Mouse (Mus musculus): ENCODE results near the gene Vmn1r74. TPM values are rescaled to one million over a fixed set of nuclear protein-coding genes. Genes with fewer than 3 reads are reported as not detected.

Gene Vmn1r74
- not detected in 2 replicates for polyA plus RNA-seq (2012; rRNA removed; ENCODE audit: low replicate concordance)

GRCm38 (mm10) chr7:11833680-11834079 is at the start of gene Vmn1r74:
Gene Vmn1r74 (plus strand): TSS chr7:11833980.

GRCm38 (mm10) chr7:11874330-11874729 is 40.5 kb downstream of the Vmn1r74 start, which contains the start of gene Vmn1r75:
Gene Vmn1r75 (plus strand): TSS chr7:11874630.

Other genes with a start within 250 kb of the Vmn1r74 start
- gene Zscan4-ps3, start 224.7 kb upstream of the Vmn1r74 start, polyA plus RNA-seq (2012; rRNA removed; ENCODE audit: low replicate concordance): 0.08 TPM in 1 of 2 replicates, not detected in the other
- not detected in 2 replicates for gene Vmn1r72, start 153.8 kb upstream of the Vmn1r74 start, polyA plus RNA-seq (2012; rRNA removed; ENCODE audit: low replicate concordance)
- gene Vmn1r73, start 103.7 kb upstream of the Vmn1r74 start, polyA plus RNA-seq (2012; rRNA removed; ENCODE audit: low replicate concordance): not detected in 2 replicates
- not detected in 2 replicates for gene Vmn1r75, start 40.6 kb downstream of the Vmn1r74 start, polyA plus RNA-seq (2012; rRNA removed; ENCODE audit: low replicate concordance)
- not detected in 2 replicates for gene Vmn1r76, start 104.2 kb downstream of the Vmn1r74 start, polyA plus RNA-seq (2012; rRNA removed; ENCODE audit: low replicate concordance)
- not detected in 2 replicates for gene Vmn1r77, start 202.8 kb downstream of the Vmn1r74 start, polyA plus RNA-seq (2012; rRNA removed; ENCODE audit: low replicate concordance)